Mouse (Mus musculus) lung, adult 2 months (tissue): Measurements from ENCODE around the gene Thra.

ENCODE experiments used
- CTCF ChIP-seq: fragments of 200-500 bp; IDR thresholded peaks from 2 replicates; pipeline ENCODE4 v1.5.1; 2011; ENCODE audit warnings: mild to moderate bottlenecking, low read length, control low read depth; ENCODE audit not compliant: insufficient read depth
- POLR2A ChIP-seq: fragments of 200-500 bp; IDR thresholded peaks from 2 replicates; pipeline ENCODE4 v1.6.1; 2011; ENCODE audit warnings: low read depth, mild to moderate bottlenecking, control low read depth, low read length, borderline replicate concordance; ENCODE audit errors: extremely low read depth

DNA sequence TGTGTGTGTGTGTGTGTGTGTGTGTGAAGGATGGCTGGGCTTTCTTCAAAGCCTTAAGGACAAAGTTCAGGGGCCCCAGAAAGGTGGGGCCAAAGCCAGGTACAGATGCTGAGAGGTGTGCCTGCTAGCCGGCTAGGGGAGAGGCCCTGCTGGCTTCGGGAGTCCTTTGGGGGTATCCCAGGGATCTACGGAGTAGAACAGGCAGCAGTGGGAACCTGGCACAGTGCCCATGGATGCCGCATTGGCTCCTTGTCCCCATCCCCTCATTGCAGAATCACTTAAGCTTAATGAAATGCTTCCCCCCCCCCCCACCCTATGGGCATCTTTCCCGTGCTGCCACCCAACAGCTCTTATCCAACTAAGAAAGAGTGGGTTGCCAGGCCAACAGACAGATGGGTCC is 9.3 kb downstream of the Thra start:
- TF ChIP-seq CTCF = no peak
- no peak for TF ChIP-seq POLR2A
